Mouse (Mus musculus): Measurements from ENCODE around the gene Uggt2. TPM values are rescaled to one million over a fixed set of nuclear protein-coding genes. Genes with fewer than 3 reads are reported as not detected.

Uggt2 gene
- polyA plus RNA-seq, 1 experiment from 2014 or later, result 6.1 TPM

GRCm38 (mm10) chr14:119123582-119123981 is 24.4 kb upstream of the Uggt2 start:
- 7% methylated on average over 12 of the region's 12 CpGs for WGBS
- no peaks in the 10 kb centered on the region for H3K36me3 ChIP-seq (ENCODE audit: control insufficient read depth, insufficient read depth)
- no peaks in the 10 kb centered on the region for H3K9me3 ChIP-seq (replicated peaks; ENCODE audit: control insufficient read depth, low read length)
- no peaks in the 10 kb centered on the region; the same call in 1 of the 2 replicates for H3K4me1 ChIP-seq (ENCODE audit: control insufficient read depth, insufficient read depth, low read length)
- no peaks in the 10 kb centered on the region for H3K27me3 ChIP-seq (ENCODE audit: control insufficient read depth, insufficient read depth, low read length)
- H3K4me2 ChIP-seq (ENCODE audit: low read depth, low read length), result peak overlapping the region; percentile 66
- ATAC-seq (replicated peaks; ENCODE audit: extremely low read depth, insufficient read depth, low FRiP score), result no peak; the same call in 1 of the 2 replicates
- H3K9ac ChIP-seq (ENCODE audit: low read length), result peak overlapping the region; percentile 53
- H3K4me3 ChIP-seq (ENCODE audit: low read length), result peak overlapping the region; percentile 44
- H3K27ac ChIP-seq (ENCODE audit: low read length), result no peak overlapping the region

GRCm38 (mm10) chr14:119112558-119112957 is 13.3 kb upstream of the Uggt2 start:
- no peak for ATAC-seq (replicated peaks; ENCODE audit: extremely low read depth, insufficient read depth, low FRiP score)
- H3K4me2 ChIP-seq (ENCODE audit: low read depth, low read length), result no peak overlapping the region
- H3K4me1 ChIP-seq (ENCODE audit: control insufficient read depth, insufficient read depth, low read length), result no peaks in the 10 kb centered on the region
- WGBS, result 61% methylated on average over 6 of the region's 6 CpGs
- H3K9ac ChIP-seq (ENCODE audit: low read length), result no peak overlapping the region
- H3K4me3 ChIP-seq (ENCODE audit: low read length), result no peak overlapping the region
- H3K27ac ChIP-seq (ENCODE audit: low read length), result no peak overlapping the region
- H3K27me3 ChIP-seq (ENCODE audit: control insufficient read depth, insufficient read depth, low read length), result no peaks in the 10 kb centered on the region
- no peaks in the 10 kb centered on the region for H3K36me3 ChIP-seq (ENCODE audit: control insufficient read depth, insufficient read depth)
- no peaks in the 10 kb centered on the region for H3K9me3 ChIP-seq (replicated peaks; ENCODE audit: control insufficient read depth, low read length)

GRCm38 (mm10) chr14:119109776-119110218 is 10.6 kb upstream of the Uggt2 start:
- ATAC-seq (replicated peaks; ENCODE audit: extremely low read depth, insufficient read depth, low FRiP score), result no peak
- H3K36me3 ChIP-seq (ENCODE audit: control insufficient read depth, insufficient read depth), result no peaks in the 10 kb centered on the region
- H3K27ac ChIP-seq (ENCODE audit: low read length), result no peak overlapping the region

GRCm38 (mm10) chr14:119108776-119109301 is 9.6 kb upstream of the Uggt2 start:
- Histone ChIP-seq H3K4me1 (ENCODE audit: control insufficient read depth, insufficient read depth, low read length) (no peaks in the 10 kb centered on the region), H3K4me3 (ENCODE audit: low read length) (no peak overlapping the region), H3K27ac (ENCODE audit: low read length) (no peak overlapping the region), H3K9me3 (replicated peaks; ENCODE audit: control insufficient read depth, low read length) (no peaks in the 10 kb centered on the region), H3K36me3 (ENCODE audit: control insufficient read depth, insufficient read depth) (no peaks in the 10 kb centered on the region), H3K4me2 (ENCODE audit: low read depth, low read length) (no peak overlapping the region), H3K27me3 (ENCODE audit: control insufficient read depth, insufficient read depth, low read length) (no peaks in the 10 kb centered on the region), H3K9ac (ENCODE audit: low read length) (no peak overlapping the region)
- 44% methylated on average over 7 of the region's 7 CpGs for WGBS
- no peak for ATAC-seq (replicated peaks; ENCODE audit: extremely low read depth, insufficient read depth, low FRiP score)

More at GRCm38 (mm10) chr14:119109776-119110218, 10.6 kb upstream of the Uggt2 start:
- 78% methylated on average over 3 of the region's 3 CpGs for WGBS
- Histone ChIP-seq H3K9me3 (replicated peaks; ENCODE audit: control insufficient read depth, low read length) (no peaks in the 10 kb centered on the region), H3K4me2 (ENCODE audit: low read depth, low read length) (no peak overlapping the region), H3K9ac (ENCODE audit: low read length) (no peak overlapping the region), H3K4me3 (ENCODE audit: low read length) (no peak overlapping the region), H3K27me3 (ENCODE audit: control insufficient read depth, insufficient read depth, low read length) (no peaks in the 10 kb centered on the region), H3K4me1 (ENCODE audit: control insufficient read depth, insufficient read depth, low read length) (no peaks in the 10 kb centered on the region)

GRCm38 (mm10) chr14:119107591-119107990 is 8.4 kb upstream of the Uggt2 start:
- H3K4me3 ChIP-seq (ENCODE audit: low read length), result no peak overlapping the region
- H3K4me2 ChIP-seq (ENCODE audit: low read depth, low read length), result no peak overlapping the region
- no peaks in the 10 kb centered on the region for H3K9me3 ChIP-seq (replicated peaks; ENCODE audit: control insufficient read depth, low read length)
- H3K9ac ChIP-seq (ENCODE audit: low read length), result no peak overlapping the region
- H3K27me3 ChIP-seq (ENCODE audit: control insufficient read depth, insufficient read depth, low read length), result no peaks in the 10 kb centered on the region
- H3K4me1 ChIP-seq (ENCODE audit: control insufficient read depth, insufficient read depth, low read length), result no peaks in the 10 kb centered on the region
- no peak overlapping the region for H3K27ac ChIP-seq (ENCODE audit: low read length)
- ATAC-seq (replicated peaks; ENCODE audit: extremely low read depth, insufficient read depth, low FRiP score), result no peak
- no peaks in the 10 kb centered on the region for H3K36me3 ChIP-seq (ENCODE audit: control insufficient read depth, insufficient read depth)
- WGBS, result 80% methylated on average over 8 of the region's 8 CpGs

GRCm38 (mm10) chr14:119099570-119099891 is 301 bp upstream of the Uggt2 start:
- 2% methylated on average over 13 of the region's 13 CpGs for WGBS

GRCm38 (mm10) chr14:119061811-119062210 is 37.4 kb downstream of the Uggt2 start:
- no peak overlapping the region for H3K4me2 ChIP-seq (ENCODE audit: low read depth, low read length)
- H3K4me3 ChIP-seq (ENCODE audit: low read length), result no peak overlapping the region
- no peaks in the 10 kb centered on the region for H3K27me3 ChIP-seq (ENCODE audit: control insufficient read depth, insufficient read depth, low read length)
- 63% methylated on average over 1 of the region's 1 CpGs for WGBS
- no peaks in the 10 kb centered on the region for H3K9me3 ChIP-seq (replicated peaks; ENCODE audit: control insufficient read depth, low read length)
- no peak for ATAC-seq (replicated peaks; ENCODE audit: extremely low read depth, insufficient read depth, low FRiP score)
- no peaks in the 10 kb centered on the region for H3K36me3 ChIP-seq (ENCODE audit: control insufficient read depth, insufficient read depth)
- H3K27ac ChIP-seq (ENCODE audit: low read length), result no peak overlapping the region
- no peaks in the 10 kb centered on the region for H3K4me1 ChIP-seq (ENCODE audit: control insufficient read depth, insufficient read depth, low read length)
- no peak overlapping the region for H3K9ac ChIP-seq (ENCODE audit: low read length)

More at GRCm38 (mm10) chr14:119099570-119099891, 301 bp upstream of the Uggt2 start:
- peaks cover 6% of the 10 kb centered on the region; the same call in 1 of the 2 replicates for H3K4me1 ChIP-seq (ENCODE audit: control insufficient read depth, insufficient read depth, low read length)
- no peaks in the 10 kb centered on the region for H3K9me3 ChIP-seq (replicated peaks; ENCODE audit: control insufficient read depth, low read length)
- H3K9ac ChIP-seq (ENCODE audit: low read length), result peak overlapping the region; percentile 88
- no peaks in the 10 kb centered on the region for H3K36me3 ChIP-seq (ENCODE audit: control insufficient read depth, insufficient read depth)
- H3K4me3 ChIP-seq (ENCODE audit: low read length), result peak overlapping the region; percentile 86
- H3K4me2 ChIP-seq (ENCODE audit: low read depth, low read length), result peak overlapping the region; percentile 95
- ATAC-seq (replicated peaks; ENCODE audit: extremely low read depth, insufficient read depth, low FRiP score), result no peak; the same call in 1 of the 2 replicates
- H3K27ac ChIP-seq (ENCODE audit: low read length), result peak overlapping the region; percentile 30; the same call in 1 of the 2 replicates
- H3K27me3 ChIP-seq (ENCODE audit: control insufficient read depth, insufficient read depth, low read length), result no peaks in the 10 kb centered on the region

GRCm38 (mm10) chr14:119060682-119061081 is 38.5 kb downstream of the Uggt2 start:
- Histone ChIP-seq H3K4me3 (ENCODE audit: low read length) (no peak overlapping the region), H3K27ac (ENCODE audit: low read length) (no peak overlapping the region), H3K9me3 (replicated peaks; ENCODE audit: control insufficient read depth, low read length) (no peaks in the 10 kb centered on the region), H3K27me3 (ENCODE audit: control insufficient read depth, insufficient read depth, low read length) (no peaks in the 10 kb centered on the region), H3K4me2 (ENCODE audit: low read depth, low read length) (no peak overlapping the region), H3K4me1 (ENCODE audit: control insufficient read depth, insufficient read depth, low read length) (no peaks in the 10 kb centered on the region), H3K9ac (ENCODE audit: low read length) (no peak overlapping the region), H3K36me3 (ENCODE audit: control insufficient read depth, insufficient read depth) (no peaks in the 10 kb centered on the region)
- no peak for ATAC-seq (replicated peaks; ENCODE audit: extremely low read depth, insufficient read depth, low FRiP score)
- WGBS, result 82% methylated on average over 2 of the region's 2 CpGs

GRCm38 (mm10) chr14:119057014-119057413 is 42.2 kb downstream of the Uggt2 start:
- ATAC-seq (replicated peaks; ENCODE audit: extremely low read depth, insufficient read depth, low FRiP score), result no peak
- Histone ChIP-seq H3K36me3 (ENCODE audit: control insufficient read depth, insufficient read depth) (peaks cover 3% of the 10 kb centered on the region; the same call in 1 of the 2 replicates), H3K4me3 (ENCODE audit: low read length) (no peak overlapping the region), H3K4me1 (ENCODE audit: control insufficient read depth, insufficient read depth, low read length) (no peaks in the 10 kb centered on the region), H3K9ac (ENCODE audit: low read length) (no peak overlapping the region), H3K27ac (ENCODE audit: low read length) (no peak overlapping the region), H3K9me3 (replicated peaks; ENCODE audit: control insufficient read depth, low read length) (no peaks in the 10 kb centered on the region), H3K4me2 (ENCODE audit: low read depth, low read length) (no peak overlapping the region), H3K27me3 (ENCODE audit: control insufficient read depth, insufficient read depth, low read length) (no peaks in the 10 kb centered on the region)
- 94% methylated on average over 4 of the region's 4 CpGs for WGBS

All from heart, embryonic 16.5 days (tissue).